Mouse (Mus musculus) ES-E14 (cell line): ENCODE data around the gene Krt80. TPM values are rescaled to one million over a fixed set of nuclear protein-coding genes. Genes with fewer than 3 reads are reported as not detected.

Experiments
- DNase-seq: peaks from one replicate; pipeline ENCODE4 v3.0.0-alpha.2; 2013; ENCODE audit warnings: low read depth, low spot score
- H3K27ac ChIP-seq: 2 replicates; pipeline ENCODE4 v1.5.1; 2012; ENCODE audit warnings: low read depth, mild to moderate bottlenecking, low read length, moderate library complexity, mixed read lengths; ENCODE audit not compliant: poor library complexity, insufficient read depth, severe bottlenecking
- H3K36me3 ChIP-seq: 2 replicates; pipeline ENCODE4 v1.6.1; 2012; ENCODE audit warnings: mild to moderate bottlenecking, low read length, moderate library complexity, mixed read lengths; ENCODE audit not compliant: control insufficient read depth, poor library complexity, insufficient read depth, severe bottlenecking
- H3K4me1 ChIP-seq, 2 experiments: fragments of 150-350 bp in 1 of 2; sonication (generic) in 1 of 2; 2 replicates each; pipeline ENCODE4 v1.6.1; 2012; ENCODE audit warnings: low read length in 2 of 2, mild to moderate bottlenecking in 1 of 2, mixed read lengths in 1 of 2; ENCODE audit not compliant: control insufficient read depth in 2 of 2, insufficient read depth in 2 of 2, poor library complexity in 1 of 2
- H3K4me3 ChIP-seq, 2 experiments: fragments of 150-350 bp in 1 of 2; sonication (generic) in 1 of 2; 2 replicates each; pipeline ENCODE4 v1.5.1; 2012; ENCODE audit warnings: low read length in 2 of 2, low read depth in 1 of 2, mild to moderate bottlenecking in 1 of 2, mixed read lengths in 1 of 2; ENCODE audit not compliant: insufficient read depth in 1 of 2, poor library complexity in 1 of 2, severe bottlenecking in 1 of 2
- H3K9ac ChIP-seq: 2 replicates; pipeline ENCODE4 v1.6.1; 2012; ENCODE audit warnings: low read depth, mild to moderate bottlenecking, low read length, mixed read lengths; ENCODE audit not compliant: poor library complexity, insufficient read depth, severe bottlenecking
- H3K9me3 ChIP-seq: fragments of 150-350 bp; sonication (generic); 2 replicates; pipeline ENCODE4 v1.6.1; 2012; ENCODE audit warnings: low read depth, mild to moderate bottlenecking, low read length; ENCODE audit not compliant: control insufficient read depth, insufficient read depth
- CHD2 ChIP-seq: IDR thresholded peaks from 2 replicates; pipeline ENCODE4 v1.6.1; 2014; ENCODE audit warnings: mild to moderate bottlenecking, low read depth, low read length, inconsistent platforms
- HCFC1 ChIP-seq: IDR thresholded peaks from 2 replicates; pipeline ENCODE4 v1.6.1; 2012; ENCODE audit warnings: low read length, inconsistent platforms, borderline replicate concordance; ENCODE audit not compliant: insufficient read depth
- MAFK ChIP-seq: IDR thresholded peaks from 2 replicates; pipeline ENCODE4 v1.6.1; 2014; ENCODE audit warnings: mild to moderate bottlenecking, low read depth, low read length, inconsistent platforms; ENCODE audit not compliant: insufficient read depth
- ZC3H11A ChIP-seq: IDR thresholded peaks from 2 replicates; pipeline ENCODE4 v1.6.1; 2012; ENCODE audit warnings: low read depth, mild to moderate bottlenecking, inconsistent platforms, low read length, borderline replicate concordance
- ZNF384 ChIP-seq: IDR thresholded peaks from 2 replicates; pipeline ENCODE4 v1.6.1; 2012; ENCODE audit warnings: low read depth, low read length, inconsistent platforms
- in situ Hi-C, 2 experiments: fragments of 600-800 bp; cut with MboI; formaldehyde crosslinking; loops; one replicate each; pipeline ENCODE4 v1.15.1; 2025; ENCODE audit warnings: low sequenced_read_pairs in 2 of 2, inconsistent platforms in 1 of 2; ENCODE audit not compliant: unreplicated experiment in 2 of 2
- total RNA-seq: library from RNA; depleted of rRNA; stranded (reverse); fragments of 300-350 nt; gene quantifications from 2 replicates; pipeline ENCODE4 v1.2.3, GENCODE M21; 2012; rRNA removed

Gene Krt80
- total RNA-seq = 0.18 TPM in 1 of 2 replicates, not detected in the other

- in situ Hi-C loops = no loop called here
- H3K9me3 ChIP-seq = no peaks in the 10 kb centered on the region
- DNase-seq = no peak
- H3K4me1 ChIP-seq = peaks cover 0 to 10% of the 10 kb centered on the region in 2 experiments; a peak in 1 of 4 replicates
- H3K4me3 ChIP-seq = no peak within 1 kb of the TSS
- no peak within 1 kb of the TSS for H3K27ac ChIP-seq
- no peaks in the 10 kb centered on the region for H3K36me3 ChIP-seq
- no peak for TF ChIP-seq HCFC1
- TF ChIP-seq CHD2 = no peak
- TF ChIP-seq ZC3H11A = no peak
- TF ChIP-seq ZNF384 = no peak
- no peak for TF ChIP-seq MAFK
- H3K9ac ChIP-seq = no peak within 1 kb of the TSS
These were observed at the start of gene Krt80 for GRCm38 (mm10) chr15:101370101-101370911. Gene Krt80, minus strand, starts transcription at chr15:101370162.

GRCm38 (mm10) chr15:101418950-101419349 lies 49.0 kb upstream of the Krt80 start:
- H3K4me1 ChIP-seq = peaks cover 3 to 5% of the 10 kb centered on the region in 2 experiments; a peak in 2 of 4 replicates
- in situ Hi-C loops = no loop called here
- TF ChIP-seq ZC3H11A (no peak), MAFK (no peak)
- no peak overlapping the region for H3K9ac ChIP-seq
- H3K27ac ChIP-seq = no peak overlapping the region
- H3K4me3 ChIP-seq = no peak overlapping the region
- H3K36me3 ChIP-seq = no peaks in the 10 kb centered on the region
- no peak for DNase-seq
- H3K9me3 ChIP-seq = no peaks in the 10 kb centered on the region

- Histone ChIP-seq H3K9ac (no peak overlapping the region), H3K27ac (no peak overlapping the region), H3K9me3 (no peaks in the 10 kb centered on the region), H3K4me1 (peaks cover 8 to 9% of the 10 kb centered on the region in 2 experiments; a peak in 3 of 4 replicates), H3K4me3 (no peak overlapping the region), H3K36me3 (no peaks in the 10 kb centered on the region)
- no peak for TF ChIP-seq ZNF384
- no peak for TF ChIP-seq MAFK
- TF ChIP-seq HCFC1 = no peak
- TF ChIP-seq CHD2 = no peak
- no peak for TF ChIP-seq ZC3H11A
- in situ Hi-C loops = no loop called here
- no peak for DNase-seq
These were observed 45.0 kb upstream of the Krt80 start for GRCm38 (mm10) chr15:101414807-101415565.

GRCm38 (mm10) chr15:101413916-101414635 lies 44.1 kb upstream of the Krt80 start:
- Histone ChIP-seq H3K36me3 (no peaks in the 10 kb centered on the region), H3K27ac (no peak overlapping the region), H3K9me3 (no peaks in the 10 kb centered on the region), H3K9ac (no peak overlapping the region), H3K4me3 (no peak overlapping the region), H3K4me1 (peaks cover 8 to 9% of the 10 kb centered on the region in 2 experiments; a peak in 3 of 4 replicates)
- in situ Hi-C loops = no loop called here
- DNase-seq = no peak
- TF ChIP-seq ZC3H11A = no peak
- TF ChIP-seq MAFK = no peak
- no peak for TF ChIP-seq ZNF384
- no peak for TF ChIP-seq HCFC1
- TF ChIP-seq CHD2 = no peak
